ENCODE assay signal across 13 mouse cellular contexts in the genomic region with DNA sequence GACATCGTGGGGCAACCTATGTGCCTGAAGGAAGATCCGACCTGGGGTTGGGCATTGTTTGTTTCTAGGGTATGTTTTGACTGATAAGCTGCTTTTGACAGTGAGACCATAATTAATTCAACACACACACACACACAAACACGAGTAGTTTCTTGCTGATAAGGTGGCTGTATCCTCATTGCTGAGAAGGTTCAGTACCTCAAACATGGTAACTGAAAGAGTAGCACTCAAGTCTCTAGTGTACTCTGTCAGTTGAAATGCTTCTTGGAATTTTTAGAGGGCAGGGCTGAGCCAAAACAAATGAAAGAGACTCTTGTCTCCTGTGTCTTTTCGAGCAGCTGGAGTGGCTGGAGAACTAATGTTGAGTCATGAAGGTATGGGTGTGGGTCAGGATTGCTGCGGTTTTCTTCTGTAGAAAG. TPM values are rescaled to one million over a fixed set of nuclear protein-coding genes. Genes with fewer than 3 reads are reported as not detected.
A peak's percentile ranks its signal among the peaks of the same experiment; 100 is the strongest.
DNase-seq lines count a peak whose midpoint lies in the region; ATAC-seq and TF ChIP-seq lines count a peak whose summit lies in the region.
"Had no signal": no experiment of that assay in that cellular context is flagged by ENCODE, and none has a peak within 500 bp of the region (broad histone marks: within the 10 kb centered on the region; RNA-seq: fewer than 3 reads in every experiment).

No protein-coding gene starts in this region.

- H3K4me2 ChIP-seq in lung, postnatal 0 days (replicated peaks; ENCODE audit: low read depth, low read length) = 0 out of 2 replicates have a peak overlapping the region, but pooled peaks have one; percentile 19
- H3K4me2 ChIP-seq: embryonic facial prominence, embryonic 13.5 days; hindbrain, embryonic 13.5 days; limb, embryonic 12.5 days had no signal

- H3K9ac ChIP-seq in heart, adult 2 months (ENCODE audit: low read depth, low read length) = no peak overlapping the region
- H3K9ac ChIP-seq in lung, postnatal 0 days (replicated peaks; ENCODE audit: low read depth) = no peak overlapping the region
- H3K9ac ChIP-seq: embryonic facial prominence, embryonic 13.5 days; hindbrain, embryonic 13.5 days; limb, embryonic 12.5 days had no signal

- TF ChIP-seq POLR2A in heart, adult 2 months (IDR thresholded peaks at IDR 0.05; ENCODE audit: insufficient read depth, low read depth, low read length) = no peak

- no peaks in the 10 kb centered on the region for H3K79me2 ChIP-seq in heart, adult 2 months (replicated peaks; ENCODE audit: control insufficient read depth, insufficient read depth, low read length)

- H3K36me3 ChIP-seq in heart, adult 2 months (ENCODE audit: control insufficient read depth, insufficient read depth, low read length) = peaks cover 37% of the 10 kb centered on the region
- H3K36me3 ChIP-seq in lung, postnatal 0 days (ENCODE audit: insufficient read depth, low read length) = no peaks in the 10 kb centered on the region
- H3K36me3 ChIP-seq: embryonic facial prominence, embryonic 13.5 days; hindbrain, embryonic 13.5 days; limb, embryonic 12.5 days had no signal

- H3K4me1 ChIP-seq in heart, adult 2 months (ENCODE audit: control insufficient read depth, insufficient read depth, low read length) = peaks cover 21% of the 10 kb centered on the region
- H3K4me1 ChIP-seq in lung, postnatal 0 days (ENCODE audit: insufficient read depth, low read depth, low read length) = no peaks in the 10 kb centered on the region; the same call in 1 of the 2 replicates
- H3K4me1 ChIP-seq: embryonic facial prominence, embryonic 13.5 days; hindbrain, embryonic 13.5 days; limb, embryonic 12.5 days had no signal

- 0 out of 2 replicates have a peak, but pooled peaks have one; percentile 18 for ATAC-seq in erythroid progenitor cell, adult 5-6 weeks (replicated peaks; ENCODE audit: low FRiP score, poor library complexity, severe bottlenecking)
- peak; percentile 67 for ATAC-seq in lung, postnatal 0 days

- TF ChIP-seq CTCF in heart, adult 2 months (IDR thresholded peaks at IDR 0.05) = no peak
- no peak for TF ChIP-seq CTCF in lung, postnatal 0 days (IDR thresholded peaks at IDR 0.05)

- H3K27ac ChIP-seq in heart, adult 2 months = peak overlapping the region; percentile 72
- peak overlapping the region; percentile 78 for H3K27ac ChIP-seq in lung, postnatal 0 days (ENCODE audit: low read length)
- H3K27ac ChIP-seq: embryonic facial prominence, embryonic 13.5 days; hindbrain, embryonic 13.5 days; limb, embryonic 12.5 days had no signal

- WGBS in heart, adult 2 months = 30% methylated on average over 5 of the region's 5 CpGs
- WGBS in lung, postnatal 0 days = 21% methylated on average over 5 of the region's 5 CpGs

- intact Hi-C loops in heart, adult 2 months (cut with DNase I) = no loop called here
- intact Hi-C loops in heart, postnatal 10 days (cut with DNase I) = no loop called here

- H3K9me3 ChIP-seq in lung, postnatal 0 days (ENCODE audit: low read length) = no peaks in the 10 kb centered on the region
- H3K9me3 ChIP-seq: embryonic facial prominence, embryonic 13.5 days; hindbrain, embryonic 13.5 days; limb, embryonic 12.5 days had no signal

- no peak for TF ChIP-seq EP300 in heart, adult 2 months (IDR thresholded peaks at IDR 0.05; ENCODE audit: insufficient read depth, low read depth, low read length)
- TF ChIP-seq EP300 in lung, postnatal 0 days (IDR thresholded peaks at IDR 0.05) = peak; percentile 94

- no peaks in the 10 kb centered on the region for H3K27me3 ChIP-seq in heart, adult 2 months (ENCODE audit: control insufficient read depth, insufficient read depth, low read length)
- no peaks in the 10 kb centered on the region for H3K27me3 ChIP-seq in lung, postnatal 0 days (replicated peaks; ENCODE audit: insufficient read depth, low read length)
- H3K27me3 ChIP-seq: hindbrain, embryonic 13.5 days had no signal

- DNase-seq in heart, adult 2 months = no peak
- no peak for DNase-seq in heart, postnatal 10 days
- DNase-seq in 3T3-L1 (ENCODE audit: low read depth, low spot score) = peak; percentile 70
- DNase-seq in lung, postnatal 0 days (ENCODE audit: low spot score) = peak; percentile 67
- no peak for DNase-seq in layer of hippocampus, adult 9-11 months
- no peak for DNase-seq in cerebellum, adult 11 months
- DNase-seq in cerebellum, postnatal 14 days = no peak
- DNase-seq: cerebellum, postnatal 10 days; kidney, adult 9 months had no signal

- no peak overlapping the region for H3K4me3 ChIP-seq in heart, adult 2 months
- H3K4me3 ChIP-seq in lung, postnatal 0 days (ENCODE audit: low read depth, low read length) = no peak overlapping the region
- H3K4me3 ChIP-seq: embryonic facial prominence, embryonic 13.5 days; hindbrain, embryonic 13.5 days; limb, embryonic 12.5 days had no signal

RNA-seq across cellular contexts. Expression of a gene that starts 38.4 kb away (rescaled TPM):
- 100 to 1,000 TPM; 108 to 112 TPM for total RNA-seq in heart, adult 2 months (2021)
- polyA plus RNA-seq in heart, adult 2 months (2012; rRNA removed) = 91.3 and 145 TPM in 2 replicates
- 100 to 1,000 TPM; 219 to 224 TPM for total RNA-seq in heart, postnatal 10 days (2021)
- 112 and 147 TPM in 2 replicates for total RNA-seq in erythroid progenitor cell, adult 5-6 weeks (2015; ENCODE audit: low replicate concordance)
- total RNA-seq in erythroid progenitor cell, adult 5-6 weeks (2017; ENCODE audit: low replicate concordance) = 39.1 and 42.7 TPM in 2 replicates
- 293 and 316 TPM in 2 replicates for polyA plus RNA-seq in lung, postnatal 0 days (2015; fragmentation: Nextera tagmentation; extraction: Ambion mirVana)

Comparison
In these comparisons a context has a peak if more than half of its experiments do, and no peak if none do; other contexts are left out.
1. DNase-seq: peak in 3T3-L1 (single experiment) and lung, postnatal 0 days (single experiment); none in heart, adult 2 months (0 of 2), heart, postnatal 10 days (0 of 2), layer of hippocampus, adult 9-11 months (single experiment), cerebellum, adult 11 months (single experiment) and cerebellum, postnatal 14 days (0 of 2).